ENCODE assay signal across 7 mouse cellular contexts in genomic region chr12:111896908-111897661, GRCm38 (mm10). TPM values are rescaled to one million over a fixed set of nuclear protein-coding genes. Genes with fewer than 3 reads are reported as not detected.
A peak's percentile ranks its signal among the peaks of the same experiment; 100 is the strongest.
DNase-seq lines count a peak whose midpoint lies in the region; ATAC-seq and TF ChIP-seq lines count a peak whose summit lies in the region.

No protein-coding gene starts in this region.

- no peak for TF ChIP-seq CTCF in thymus, adult 2 months (IDR thresholded peaks at IDR 0.05; ENCODE audit: borderline replicate concordance, control insufficient read depth, extremely low read depth, insufficient read depth, low read length, poor library complexity)
- TF ChIP-seq CTCF in kidney, postnatal 0 days (IDR thresholded peaks at IDR 0.05; ENCODE audit: low read depth) = peak; percentile 14; the same call in 1 of the 2 replicates

- no peaks in the 10 kb centered on the region for H3K9me3 ChIP-seq in kidney, postnatal 0 days (replicated peaks; ENCODE audit: low read length)
- H3K9me3 ChIP-seq in midbrain, embryonic 14.5 days (ENCODE audit: control insufficient read depth, low read length) = no peaks in the 10 kb centered on the region

- H3K36me3 ChIP-seq in thymus, adult 2 months (ENCODE audit: control insufficient read depth, insufficient read depth, low read length) = no peaks in the 10 kb centered on the region
- H3K36me3 ChIP-seq in kidney, postnatal 0 days (ENCODE audit: insufficient read depth, low read length) = no peaks in the 10 kb centered on the region
- no peaks in the 10 kb centered on the region for H3K36me3 ChIP-seq in midbrain, embryonic 14.5 days (ENCODE audit: control insufficient read depth, insufficient read depth, low read length)

- TF ChIP-seq POLR2A in thymus, adult 2 months (IDR thresholded peaks at IDR 0.05; ENCODE audit: control insufficient read depth, extremely low read depth, insufficient read depth, low read length, poor library complexity) = no peak

- WGBS in thymus, adult 2 months = 32% methylated on average over 7 of the region's 7 CpGs
- 54% methylated on average over 7 of the region's 7 CpGs for WGBS in kidney, postnatal 0 days
- 71% methylated on average over 7 of the region's 7 CpGs for WGBS in midbrain, embryonic 14.5 days

- peaks cover 14% of the 10 kb centered on the region for H3K4me1 ChIP-seq in thymus, adult 2 months (replicated peaks; ENCODE audit: control insufficient read depth, insufficient read depth, low read length)
- peaks cover 13% of the 10 kb centered on the region; the same call in 1 of the 2 replicates for H3K4me1 ChIP-seq in kidney, postnatal 0 days (replicated peaks; ENCODE audit: insufficient read depth, low read length)
- no peaks in the 10 kb centered on the region for H3K4me1 ChIP-seq in midbrain, embryonic 14.5 days (ENCODE audit: control insufficient read depth, insufficient read depth, low read length)

- no peak overlapping the region for H3K9ac ChIP-seq in kidney, postnatal 0 days (ENCODE audit: low read depth, low read length)
- no peak overlapping the region for H3K9ac ChIP-seq in midbrain, embryonic 14.5 days (replicated peaks; ENCODE audit: low read length)

- peak; percentile 53; the same call in 1 of the 2 replicates for ATAC-seq in kidney, postnatal 0 days (replicated peaks; ENCODE audit: low FRiP score, low read depth)
- peak; percentile 86 for ATAC-seq in megakaryocyte-erythroid progenitor cell, adult 5-6 weeks (replicated peaks; ENCODE audit: low FRiP score, low TSS enrichment, poor library complexity, severe bottlenecking)
- ATAC-seq in midbrain, embryonic 14.5 days (ENCODE audit: low FRiP score, low TSS enrichment) = no peak

- no peak overlapping the region for H3K27ac ChIP-seq in thymus, adult 2 months (ENCODE audit: control insufficient read depth, insufficient read depth, low read length)
- peak overlapping the region; percentile 77 for H3K27ac ChIP-seq in kidney, postnatal 0 days
- no peak overlapping the region for H3K27ac ChIP-seq in midbrain, embryonic 14.5 days (replicated peaks; ENCODE audit: low read depth, low read length)

- H3K27me3 ChIP-seq in thymus, adult 2 months (ENCODE audit: control insufficient read depth, insufficient read depth, low read length) = no peaks in the 10 kb centered on the region
- no peaks in the 10 kb centered on the region for H3K27me3 ChIP-seq in kidney, postnatal 0 days (ENCODE audit: insufficient read depth, low read length)
- no peaks in the 10 kb centered on the region for H3K27me3 ChIP-seq in midbrain, embryonic 14.5 days (ENCODE audit: control insufficient read depth, insufficient read depth, low read length)

- no peak overlapping the region for H3K4me2 ChIP-seq in kidney, postnatal 0 days (ENCODE audit: low read length)
- no peak overlapping the region for H3K4me2 ChIP-seq in midbrain, embryonic 14.5 days (ENCODE audit: low read length)

- DNase-seq in thymus, adult 2 months = peak; percentile 50
- no peak for DNase-seq in thymus, adult 18-20 months
- DNase-seq in heart, adult 9 months (ENCODE audit: low spot score in 2 of 2) = peak; percentile 55 to 72
- DNase-seq in kidney, postnatal 0 days (ENCODE audit: low spot score) = peak; percentile 51
- DNase-seq in midbrain, embryonic 14.5 days = no peak
- no peak for DNase-seq in gastrocnemius, postnatal 10 days

- no peak overlapping the region for H3K4me3 ChIP-seq in thymus, adult 2 months (ENCODE audit: control insufficient read depth, insufficient read depth, low read length)
- no peak overlapping the region for H3K4me3 ChIP-seq in kidney, postnatal 0 days (replicated peaks; ENCODE audit: low read depth, low read length)
- H3K4me3 ChIP-seq in midbrain, embryonic 14.5 days (replicated peaks; ENCODE audit: low read depth, low read length) = no peak overlapping the region

RNA-seq across cellular contexts. Expression of gene Ppp1r13b, which starts 10.8 kb away (rescaled TPM):
- 28.1 and 30.1 TPM in 2 replicates for polyA plus RNA-seq in thymus, adult 2 months (2012; rRNA removed)
- 14.6 and 16.7 TPM in 2 replicates for polyA plus RNA-seq in kidney, postnatal 0 days (2015; fragmentation: Nextera tagmentation; extraction: Ambion mirVana)
- total RNA-seq in megakaryocyte-erythroid progenitor cell, adult 5-6 weeks (2014; fragmentation: Nextera tagmentation) = 6.7 and 8.2 TPM in 2 replicates
- 6.0 and 7.1 TPM in 2 replicates for total RNA-seq in megakaryocyte-erythroid progenitor cell, adult 5-6 weeks (2017)
- polyA plus RNA-seq in midbrain, embryonic 14.5 days (2014; fragmentation: Nextera tagmentation; extraction: Ambion mirVana) = 36.2 and 38.1 TPM in 2 replicates
- total RNA-seq in gastrocnemius, postnatal 10 days (2021) = 10 to 100 TPM in 1 of 2 experiments, 1 to 10 TPM in 1; 9.5 to 13.4 TPM

Comparison
In these comparisons a context has a peak if more than half of its experiments do, and no peak if none do; other contexts are left out.
1. DNase-seq: peak in thymus, adult 2 months (single experiment), heart, adult 9 months (2 of 2) and kidney, postnatal 0 days (single experiment); none in thymus, adult 18-20 months (0 of 2), midbrain, embryonic 14.5 days (single experiment) and gastrocnemius, postnatal 10 days (single experiment).